Mouse (Mus musculus) cerebellum, adult 9-11 months (tissue): ENCODE results near the gene Cacng4.

ENCODE experiments used
- DNase-seq: peaks from one replicate; pipeline ENCODE4 v3.0.0; 2022

Gene Cacng4

GRCm38 (mm10) chr11:107794547-107795269 lies at the start of gene Cacng4:
TSS of gene Cacng4 (minus strand) at chr11:107794557.
- DNase-seq: no peak

GRCm38 (mm10) chr11:107833351-107834040 lies 39.1 kb upstream of the Cacng4 start:
- no peak for DNase-seq

GRCm38 (mm10) chr11:107817196-107817595 lies 22.8 kb upstream of the Cacng4 start:
- DNase-seq: no peak

GRCm38 (mm10) chr11:107812941-107813648 lies 18.7 kb upstream of the Cacng4 start:
- no peak for DNase-seq

GRCm38 (mm10) chr11:107812429-107812828 lies 18.1 kb upstream of the Cacng4 start:
- no peak for DNase-seq

GRCm38 (mm10) chr11:107808508-107808907 lies 14.2 kb upstream of the Cacng4 start:
- DNase-seq: no peak

- no peak for DNase-seq
Measured at GRCm38 (mm10) chr11:107806058-107806457, 11.7 kb upstream of the Cacng4 start.

GRCm38 (mm10) chr11:107801946-107802345 lies 7.6 kb upstream of the Cacng4 start:
- DNase-seq: no peak

GRCm38 (mm10) chr11:107799331-107799730 lies 5.0 kb upstream of the Cacng4 start:
- no peak for DNase-seq

- no peak for DNase-seq
Measured at GRCm38 (mm10) chr11:107796346-107796745, 2.0 kb upstream of the Cacng4 start.

- DNase-seq: no peak
Measured at GRCm38 (mm10) chr11:107795384-107796035, 1.2 kb upstream of the Cacng4 start.

GRCm38 (mm10) chr11:107794103-107794493 lies 259 bp downstream of the Cacng4 start:
- no peak for DNase-seq

GRCm38 (mm10) chr11:107793200-107794102 lies 906 bp downstream of the Cacng4 start:
- no peak for DNase-seq

- DNase-seq: no peak
Measured at GRCm38 (mm10) chr11:107792136-107792535, 2.2 kb downstream of the Cacng4 start.

GRCm38 (mm10) chr11:107785761-107786160 lies 8.6 kb downstream of the Cacng4 start:
- DNase-seq: no peak

- no peak for DNase-seq
Measured at GRCm38 (mm10) chr11:107785288-107785687, 9.1 kb downstream of the Cacng4 start.

GRCm38 (mm10) chr11:107783861-107784754 lies 10.2 kb downstream of the Cacng4 start:
- no peak for DNase-seq

- no peak for DNase-seq
Measured at GRCm38 (mm10) chr11:107782591-107782990, 11.8 kb downstream of the Cacng4 start.

- DNase-seq: peak; percentile 26
Measured at GRCm38 (mm10) chr11:107778859-107779258, 15.5 kb downstream of the Cacng4 start.

GRCm38 (mm10) chr11:107777487-107777886 lies 16.9 kb downstream of the Cacng4 start:
- DNase-seq: no peak

GRCm38 (mm10) chr11:107773312-107773711 lies 21.0 kb downstream of the Cacng4 start:
- DNase-seq: no peak
